Mouse (Mus musculus): ENCODE measurements around the gene Ager. TPM values are rescaled to one million over a fixed set of nuclear protein-coding genes. Genes with fewer than 3 reads are reported as not detected.

Gene Ager
- total RNA-seq, 2 experiments from 2014 or later, result 1.2 to 2.4 TPM

Other genes starting within 250 kb of the Ager start
- gene Btnl2, start 243.0 kb upstream of the Ager start, total RNA-seq (2021), result 1 to 10 TPM in 1 of 2 experiments, under 1 TPM in 1; 0.58 to 1.3 TPM
- not detected for gene Btnl1, start 220.7 kb upstream of the Ager start, total RNA-seq (2021)
- 1 to 10 TPM; 7.1 to 8.6 TPM for gene BC051142, start 199.0 kb upstream of the Ager start, total RNA-seq (2021)
- gene Btnl4, start 120.5 kb upstream of the Ager start, total RNA-seq (2021), result not detected
- gene Btnl6, start 80.5 kb upstream of the Ager start, total RNA-seq (2021), result not detected
- gene Notch4, start 33.6 kb upstream of the Ager start, total RNA-seq (2021), result 10 to 100 TPM; 12.9 to 13.0 TPM
- gene Gpsm3, start 8.1 kb upstream of the Ager start, total RNA-seq (2021), result 1 to 10 TPM; 2.3 to 4.3 TPM
- gene Pbx2, start 6.6 kb upstream of the Ager start, total RNA-seq (2021), result 10 to 100 TPM; 36.0 to 40.1 TPM
- gene Rnf5, start 5.8 kb downstream of the Ager start, total RNA-seq (2021), result 100 to 1,000 TPM in 1 of 2 experiments, 10 to 100 TPM in 1; 96.4 to 102 TPM
- 100 to 1,000 TPM; 164 to 172 TPM for gene Agpat1, start 6.4 kb downstream of the Ager start, total RNA-seq (2021)
- 1 to 10 TPM; 6.0 to 7.0 TPM for gene Egfl8, start 18.1 kb downstream of the Ager start, total RNA-seq (2021)
- gene Ppt2, start 30.6 kb downstream of the Ager start, total RNA-seq (2021), result 10 to 100 TPM; 32.9 to 34.1 TPM
- gene Prrt1, start 31.7 kb downstream of the Ager start, total RNA-seq (2021), result 100 to 1,000 TPM; 231 to 238 TPM
- gene Fkbpl, start 46.9 kb downstream of the Ager start, total RNA-seq (2021), result 10 to 100 TPM; 11.8 to 14.8 TPM
- 10 to 100 TPM; 75.8 to 78.6 TPM for gene Atf6b, start 49.3 kb downstream of the Ager start, total RNA-seq (2021)
- gene Tnxb, start 72.7 kb downstream of the Ager start, total RNA-seq (2021), result 1 to 10 TPM; 4.1 to 4.7 TPM
- 1 to 10 TPM; 8.7 to 9.6 TPM for gene C4b, start 146.0 kb downstream of the Ager start, total RNA-seq (2021)
- not detected for gene Cyp21a1, start 206.7 kb downstream of the Ager start, total RNA-seq (2021)
- gene Stk19, start 239.1 kb downstream of the Ager start, total RNA-seq (2021), result 10 to 100 TPM; 63.6 to 64.2 TPM
- gene Dxo, start 239.2 kb downstream of the Ager start, total RNA-seq (2021), result 10 to 100 TPM; 36.1 to 39.9 TPM

All from layer of hippocampus, postnatal 10 days (tissue).